ENCODE assay signal across 10 mouse cellular contexts in genomic region chr5:111420896-111421295, GRCm38 (mm10). TPM values are rescaled to one million over a fixed set of nuclear protein-coding genes. Genes with fewer than 3 reads are reported as not detected.
DNase-seq lines count a peak whose midpoint lies in the region; ATAC-seq lines count a peak whose summit lies in the region.
"Had no signal": no experiment of that assay in that cellular context is flagged by ENCODE, and none has a peak within 500 bp of the region (broad histone marks: within the 10 kb centered on the region; RNA-seq: fewer than 3 reads in every experiment).

No protein-coding gene starts in this region.

- peak overlapping the region; percentile 74 for H3K4me3 ChIP-seq in kidney, embryonic 16.5 days (ENCODE audit: low read length)
- peak overlapping the region; percentile 94 for H3K4me3 ChIP-seq in embryonic facial prominence, embryonic 14.5 days (ENCODE audit: low read depth, low read length)
- peak overlapping the region; percentile 91 for H3K4me3 ChIP-seq in hindbrain, embryonic 16.5 days (ENCODE audit: low read length)

- H3K4me2 ChIP-seq in kidney, embryonic 16.5 days (replicated peaks; ENCODE audit: low read depth, low read length) = peak overlapping the region; percentile 99
- H3K4me2 ChIP-seq in embryonic facial prominence, embryonic 14.5 days (ENCODE audit: low read depth, low read length) = peak overlapping the region; percentile 97
- peak overlapping the region; percentile 67 for H3K4me2 ChIP-seq in hindbrain, embryonic 16.5 days (ENCODE audit: low read length)

- H3K9ac ChIP-seq in kidney, embryonic 16.5 days (replicated peaks; ENCODE audit: low read length) = peak overlapping the region; percentile 41
- peak overlapping the region; percentile 98 for H3K9ac ChIP-seq in embryonic facial prominence, embryonic 14.5 days (ENCODE audit: low read depth, low read length)
- peak overlapping the region; percentile 91 for H3K9ac ChIP-seq in hindbrain, embryonic 16.5 days (ENCODE audit: low read depth, low read length)

- no peaks in the 10 kb centered on the region for H3K9me3 ChIP-seq in kidney, embryonic 16.5 days (ENCODE audit: low read length)
- H3K9me3 ChIP-seq in embryonic facial prominence, embryonic 14.5 days (ENCODE audit: control insufficient read depth, low read length) = no peaks in the 10 kb centered on the region
- no peaks in the 10 kb centered on the region for H3K9me3 ChIP-seq in hindbrain, embryonic 16.5 days (ENCODE audit: control insufficient read depth, low read length)

- H3K36me3 ChIP-seq in kidney, embryonic 16.5 days (ENCODE audit: insufficient read depth, low read length) = no peaks in the 10 kb centered on the region
- peaks cover 69% of the 10 kb centered on the region for H3K36me3 ChIP-seq in embryonic facial prominence, embryonic 14.5 days (ENCODE audit: control insufficient read depth, insufficient read depth, low read length)
- H3K36me3 ChIP-seq in hindbrain, embryonic 16.5 days (ENCODE audit: control insufficient read depth, insufficient read depth, low read length) = 0 out of 2 replicates have a peak, but pooled peaks cover 2% of the 10 kb centered on the region

- H3K27me3 ChIP-seq in kidney, embryonic 16.5 days (ENCODE audit: insufficient read depth, low read length) = peaks cover 71% of the 10 kb centered on the region
- H3K27me3 ChIP-seq in embryonic facial prominence, embryonic 14.5 days (replicated peaks; ENCODE audit: control insufficient read depth, insufficient read depth, low read length) = no peaks in the 10 kb centered on the region
- no peaks in the 10 kb centered on the region for H3K27me3 ChIP-seq in hindbrain, embryonic 16.5 days (replicated peaks; ENCODE audit: control insufficient read depth, insufficient read depth, low read length)

- ATAC-seq in kidney, embryonic 16.5 days (ENCODE audit: low FRiP score, low TSS enrichment) = no peak
- ATAC-seq in embryonic facial prominence, embryonic 14.5 days (ENCODE audit: low read depth) = no peak
- no peak for ATAC-seq in hindbrain, embryonic 16.5 days

- H3K4me1 ChIP-seq in kidney, embryonic 16.5 days (ENCODE audit: insufficient read depth, low read length) = peaks cover 67% of the 10 kb centered on the region
- peaks cover 37% of the 10 kb centered on the region for H3K4me1 ChIP-seq in embryonic facial prominence, embryonic 14.5 days (ENCODE audit: control insufficient read depth, insufficient read depth, low read length)
- H3K4me1 ChIP-seq in hindbrain, embryonic 16.5 days (ENCODE audit: control insufficient read depth, insufficient read depth, low read depth, low read length) = peaks cover 42% of the 10 kb centered on the region

- no peak for DNase-seq in kidney, adult 18-20 months
- DNase-seq in embryonic facial prominence, embryonic 14.5 days (ENCODE audit: low spot score) = no peak
- peak; percentile 46 for DNase-seq in neural tube, embryonic 10.5 days (ENCODE audit: extremely low spot score, low spot score)
- DNase-seq in thymus, adult 18-20 months = no peak
- no peak for DNase-seq in gastrocnemius, adult 18-20 months (ENCODE audit: low spot score)
- DNase-seq in layer of hippocampus, adult 9-11 months = no peak
- DNase-seq: gastrocnemius, postnatal 25 days had no signal

- no peak overlapping the region for H3K27ac ChIP-seq in kidney, embryonic 16.5 days (ENCODE audit: low read length)
- peak overlapping the region; percentile 58 for H3K27ac ChIP-seq in embryonic facial prominence, embryonic 14.5 days (replicated peaks; ENCODE audit: low read depth, low read length)
- H3K27ac ChIP-seq in hindbrain, embryonic 16.5 days (ENCODE audit: low read depth, low read length) = peak overlapping the region; percentile 92

- WGBS in kidney, embryonic 16.5 days = 61% methylated on average over 22 of the region's 22 CpGs
- WGBS in embryonic facial prominence, embryonic 14.5 days = 32% methylated on average over 16 of the region's 22 CpGs
- WGBS in hindbrain, embryonic 16.5 days = 9% methylated on average over 22 of the region's 22 CpGs

RNA-seq across cellular contexts. Expression of gene Mn1, which starts 3.7 kb away (rescaled TPM):
- polyA plus RNA-seq in kidney, embryonic 16.5 days (2015; fragmentation: Nextera tagmentation; extraction: Ambion mirVana) = 6.9 and 7.2 TPM in 2 replicates
- 29.1 and 33.3 TPM in 2 replicates for polyA plus RNA-seq in embryonic facial prominence, embryonic 14.5 days (2014; fragmentation: Nextera tagmentation; extraction: Ambion mirVana)
- 22.3 and 35.8 TPM in 2 replicates for polyA plus RNA-seq in hindbrain, embryonic 16.5 days (2015; fragmentation: Nextera tagmentation; extraction: Ambion mirVana)
- total RNA-seq in gastrocnemius, adult 18-20 months (2021) = 10 to 100 TPM; 34.5 to 75.8 TPM
- total RNA-seq: MEL had no signal

Comparison
In these comparisons a context has a peak if more than half of its experiments do, and no peak if none do; other contexts are left out.
1. H3K9ac ChIP-seq: peak in every context shown above with its lines; median percentile 98 in embryonic facial prominence, embryonic 14.5 days; 91 in hindbrain, embryonic 16.5 days; 41 in kidney, embryonic 16.5 days.